Mouse (Mus musculus) liver, embryonic 15.5 days (tissue): ENCODE measurements at regions not wholly inside any gene's neighbourhood (a gene's known extent, or its start where the extent isn't known, plus 50 kb on each side); places are given as distances from the start of the nearest gene placed in this dataset.
"Not testable (repeated sequence)": the region's sequence is repeated elsewhere in the genome, so short reads cannot be mapped to it uniquely, and the experiment has no call there.

Experiments used
- ATAC-seq: fragments of 200-750 bp; cut with Nextera tagmentation; 2 replicates; pipeline ENCODE4 v1.8.0; 2017; ENCODE audit warnings: moderate number of reproducible peaks, mild to moderate bottlenecking, moderate library complexity; ENCODE audit not compliant: insufficient read depth
- H3K27ac ChIP-seq: fragments of 300-500 bp; sonication (generic); replicated peaks from 2 replicates; pipeline ENCODE4 v1.5.1; 2015; ENCODE audit warnings: mild to moderate bottlenecking, inconsistent platforms
- H3K27me3 ChIP-seq: fragments of 300-500 bp; sonication (generic); 2 replicates; pipeline ENCODE4 v1.6.1; 2015; ENCODE audit warnings: mild to moderate bottlenecking, inconsistent platforms
- H3K36me3 ChIP-seq: fragments of 300-500 bp; sonication (generic); replicated peaks from 2 replicates; pipeline ENCODE4 v1.6.1; 2015; ENCODE audit warnings: moderate library complexity, mild to moderate bottlenecking, inconsistent platforms
- H3K4me1 ChIP-seq: fragments of 300-500 bp; sonication (generic); replicated peaks from 2 replicates; pipeline ENCODE4 v1.6.1; 2015; ENCODE audit warnings: inconsistent platforms
- H3K4me2 ChIP-seq: fragments of 300-500 bp; sonication (generic); 2 replicates; pipeline ENCODE4 v1.6.1; 2015; ENCODE audit warnings: moderate library complexity, mild to moderate bottlenecking, inconsistent platforms
- H3K4me3 ChIP-seq: fragments of 300-500 bp; sonication (generic); replicated peaks from 2 replicates; pipeline ENCODE4 v1.5.1; 2015; ENCODE audit warnings: mild to moderate bottlenecking, inconsistent platforms
- H3K9ac ChIP-seq: fragments of 300-500 bp; sonication (generic); 2 replicates; pipeline ENCODE4 v1.6.1; 2015; ENCODE audit warnings: moderate library complexity, mild to moderate bottlenecking, inconsistent platforms
- H3K9me3 ChIP-seq: fragments of 300-500 bp; sonication (generic); replicated peaks from 2 replicates; pipeline ENCODE4 v1.6.1; 2016; ENCODE audit warnings: inconsistent platforms
- WGBS: fragments of 180-500 bp; shearing (Covaris S2); methylation state at CpG from one replicate; pipeline ENCODE4 v1.1.7; 2015; ENCODE audit warnings: mixed read lengths; ENCODE audit not compliant: insufficient replicate concordance; 5-methylcytosine and 5-hydroxymethylcytosine counted together

GRCm38 (mm10) chr1:177347208-177347607 lies 89.2 kb upstream of the Akt3 start:
- Histone ChIP-seq H3K36me3 (no peaks in the 10 kb centered on the region), H3K27me3 (no peaks in the 10 kb centered on the region), H3K4me2 (no peak overlapping the region), H3K9ac (no peak overlapping the region), H3K4me1 (no peaks in the 10 kb centered on the region), H3K27ac (no peak overlapping the region), H3K4me3 (no peak overlapping the region), H3K9me3 (no peaks in the 10 kb centered on the region)
- 48% methylated on average over 4 of the region's 4 CpGs for WGBS
- ATAC-seq, result no peak

DNA sequence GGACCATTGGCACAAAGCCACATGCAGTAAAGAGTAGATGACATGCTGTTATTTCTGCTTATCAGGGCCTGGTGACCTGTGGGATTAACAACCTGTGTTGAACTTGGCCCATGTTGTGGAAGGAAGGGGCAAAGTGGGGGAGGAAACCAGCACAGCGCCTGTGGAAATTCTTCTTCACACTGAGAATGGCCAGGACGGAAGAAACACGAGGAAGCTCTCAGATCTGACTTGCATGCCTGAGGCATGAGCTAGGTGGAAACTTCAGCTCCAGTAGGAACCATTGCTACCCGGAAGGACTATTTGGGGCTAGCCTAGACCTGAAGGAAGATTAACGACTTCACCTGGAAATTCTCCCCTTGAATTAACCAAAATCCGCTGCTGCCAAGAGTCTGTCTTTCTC lies 88.5 kb upstream of the Akt3 start:
- H3K4me2 ChIP-seq, result no peak overlapping the region
- WGBS, result 49% methylated on average over 6 of the region's 6 CpGs
- no peak overlapping the region for H3K27ac ChIP-seq

GRCm38 (mm10) chr1:177345540-177345939 lies 87.5 kb upstream of the Akt3 start:
- Histone ChIP-seq H3K9me3 (no peaks in the 10 kb centered on the region), H3K9ac (no peak overlapping the region), H3K4me3 (no peak overlapping the region), H3K27ac (no peak overlapping the region), H3K36me3 (no peaks in the 10 kb centered on the region), H3K4me1 (no peaks in the 10 kb centered on the region), H3K27me3 (no peaks in the 10 kb centered on the region), H3K4me2 (no peak overlapping the region)
- ATAC-seq, result no peak
- WGBS, result 32% methylated on average over 6 of the region's 6 CpGs

More for the DNA sequence above, 88.5 kb upstream of the Akt3 start:
- Histone ChIP-seq H3K36me3 (no peaks in the 10 kb centered on the region), H3K4me3 (no peak overlapping the region), H3K4me1 (no peaks in the 10 kb centered on the region), H3K9me3 (no peaks in the 10 kb centered on the region), H3K9ac (no peak overlapping the region), H3K27me3 (no peaks in the 10 kb centered on the region)
- ATAC-seq, result no peak

GRCm38 (mm10) chr1:177343949-177344348 lies 85.9 kb upstream of the Akt3 start:
- Histone ChIP-seq H3K27me3 (no peaks in the 10 kb centered on the region), H3K4me2 (no peak overlapping the region), H3K36me3 (no peaks in the 10 kb centered on the region), H3K4me1 (no peaks in the 10 kb centered on the region), H3K27ac (no peak overlapping the region), H3K4me3 (no peak overlapping the region), H3K9ac (no peak overlapping the region), H3K9me3 (no peaks in the 10 kb centered on the region)
- no peak for ATAC-seq
- whole genome bisulfite sequencing, result 61% methylated on average over 4 of the region's 4 CpGs

- H3K4me2 ChIP-seq, result no peak overlapping the region
- H3K36me3 ChIP-seq, result no peaks in the 10 kb centered on the region
- no peak overlapping the region for H3K27ac ChIP-seq
- H3K27me3 ChIP-seq, result no peaks in the 10 kb centered on the region
- 48% methylated on average over 6 of the region's 6 CpGs for WGBS
- H3K9ac ChIP-seq, result no peak overlapping the region
- no peak for ATAC-seq
- 0 out of 2 replicates have a peak, but pooled peaks cover 3% of the 10 kb centered on the region for H3K4me1 ChIP-seq
- no peaks in the 10 kb centered on the region for H3K9me3 ChIP-seq
- no peak overlapping the region for H3K4me3 ChIP-seq
Observed at GRCm38 (mm10) chr1:177343121-177343520, 85.1 kb upstream of the Akt3 start.

DNA sequence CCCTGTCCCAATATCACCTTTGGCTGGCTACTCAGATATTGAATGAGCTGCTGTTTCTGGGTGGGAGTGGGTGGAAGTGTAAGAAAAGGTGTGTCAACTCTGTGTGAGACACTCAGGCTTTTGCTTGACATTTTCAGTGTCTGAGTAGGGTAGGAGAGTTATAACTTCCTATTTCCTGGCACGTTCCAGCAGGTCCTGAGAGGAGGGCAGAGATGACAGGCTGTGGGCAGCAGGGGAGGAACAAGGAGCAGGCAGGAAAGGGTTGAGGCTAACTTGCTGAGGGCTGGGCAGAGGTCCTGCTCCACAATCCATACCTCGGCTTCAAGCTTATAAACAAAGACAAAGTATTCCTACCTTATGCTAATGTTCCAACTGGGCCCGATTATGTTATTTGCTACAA lies 82.2 kb upstream of the Akt3 start:
- Histone ChIP-seq H3K9ac (no peak overlapping the region), H3K9me3 (no peaks in the 10 kb centered on the region), H3K4me2 (no peak overlapping the region), H3K27me3 (no peaks in the 10 kb centered on the region), H3K4me1 (0 out of 2 replicates have a peak, but pooled peaks cover 3% of the 10 kb centered on the region), H3K4me3 (no peak overlapping the region), H3K36me3 (no peaks in the 10 kb centered on the region), H3K27ac (no peak overlapping the region)
- WGBS, result 36% methylated on average over 3 of the region's 3 CpGs
- no peak for ATAC-seq

DNA sequence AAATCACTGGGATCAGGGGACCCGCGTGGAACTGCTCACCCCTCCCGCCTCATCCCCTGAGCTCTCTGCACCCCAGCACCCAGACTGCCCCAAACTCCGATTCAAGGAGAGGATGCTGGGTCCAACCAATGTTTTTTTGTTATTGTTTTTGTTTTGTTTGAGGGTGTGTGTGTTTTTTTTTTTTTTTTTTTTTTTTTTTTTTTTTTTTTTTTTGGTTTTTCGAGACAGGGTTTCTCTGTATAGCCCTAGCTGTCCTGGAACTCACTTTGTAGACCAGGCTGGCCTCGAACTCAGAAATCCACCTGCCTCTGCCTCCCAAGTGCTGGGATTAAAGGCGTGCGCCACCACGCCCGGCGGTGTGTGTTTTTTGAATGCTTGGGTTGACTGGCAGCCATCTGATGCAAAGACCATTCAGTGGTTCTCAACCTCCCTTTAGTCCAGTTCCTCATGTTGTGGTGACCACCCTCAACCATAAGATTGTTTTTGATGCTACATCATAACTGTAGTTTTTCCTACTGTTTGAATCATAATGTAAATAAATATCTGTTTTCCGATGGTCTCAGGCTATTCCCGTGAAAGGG lies 81.3 kb upstream of the Akt3 start:
- H3K36me3 ChIP-seq, ATAC-seq, H3K27me3 ChIP-seq, H3K9ac ChIP-seq, H3K27ac ChIP-seq, H3K4me1 ChIP-seq, H3K9me3 ChIP-seq: not testable (repeated sequence)
- WGBS, result 52% methylated on average over 12 of the region's 13 CpGs
- H3K4me3 ChIP-seq, result peak overlapping the region; percentile 51
- peak overlapping the region; percentile 67 for H3K4me2 ChIP-seq

- Histone ChIP-seq H3K9me3 (no peaks in the 10 kb centered on the region), H3K4me2 (peak overlapping the region; percentile 67), H3K27ac (no peak overlapping the region), H3K4me1 (0 out of 2 replicates have a peak, but pooled peaks cover 3% of the 10 kb centered on the region), H3K27me3 (no peaks in the 10 kb centered on the region), H3K9ac (peak overlapping the region; percentile 7), H3K36me3 (no peaks in the 10 kb centered on the region), H3K4me3 (peak overlapping the region; percentile 51)
- WGBS, result 5% methylated on average over 32 of the region's 32 CpGs
- no peak for ATAC-seq
Observed at GRCm38 (mm10) chr1:177338466-177339206, 80.6 kb upstream of the Akt3 start.

DNA sequence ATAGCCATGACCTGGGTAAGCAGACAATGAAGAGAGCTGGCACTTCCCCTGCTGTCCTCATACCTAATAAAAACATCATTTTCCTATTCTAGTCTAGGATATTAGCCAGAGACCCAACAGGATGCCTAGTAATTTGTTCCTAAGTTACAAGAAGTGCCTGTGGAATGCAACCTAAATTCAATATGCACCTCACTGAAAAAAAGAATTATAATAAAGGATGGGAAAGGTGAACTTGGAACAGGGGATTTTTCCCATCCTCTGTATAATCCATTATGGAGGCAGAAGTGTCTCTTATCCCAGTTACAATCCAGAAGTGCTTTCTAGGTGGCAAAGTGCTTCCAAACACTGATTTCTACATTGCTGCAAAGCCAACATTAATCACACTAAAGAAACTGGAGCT lies 79.8 kb upstream of the Akt3 start:
- H3K4me2 ChIP-seq, result no peak overlapping the region
- no peak overlapping the region for H3K4me3 ChIP-seq
- no peak for ATAC-seq
- H3K36me3 ChIP-seq, result no peaks in the 10 kb centered on the region
- no peaks in the 10 kb centered on the region for H3K27me3 ChIP-seq
- no peaks in the 10 kb centered on the region for H3K9me3 ChIP-seq
- H3K9ac ChIP-seq, result no peak overlapping the region
- H3K27ac ChIP-seq, result no peak overlapping the region
- H3K4me1 ChIP-seq, result 0 out of 2 replicates have a peak, but pooled peaks cover 3% of the 10 kb centered on the region

DNA sequence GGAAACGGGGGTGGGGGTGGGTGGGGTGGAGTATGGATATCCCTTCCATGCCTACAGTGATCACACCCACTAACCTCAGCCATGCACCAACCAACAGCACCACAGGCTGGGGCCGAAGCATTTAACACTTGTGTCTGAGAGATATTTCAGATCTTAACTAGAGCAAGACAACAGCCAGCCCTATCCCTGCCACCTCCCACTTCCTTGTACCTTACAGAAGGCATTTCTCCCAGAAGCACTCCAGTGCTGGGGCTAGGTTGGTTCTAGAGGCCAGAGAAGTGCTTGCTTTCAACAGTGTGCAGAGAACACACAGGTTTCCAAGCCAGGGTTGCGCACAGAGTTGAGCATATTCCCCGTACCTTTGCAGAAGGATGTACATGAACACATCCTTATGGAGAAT lies 79.1 kb upstream of the Akt3 start:
- Histone ChIP-seq H3K27me3 (no peaks in the 10 kb centered on the region), H3K9ac (no peak overlapping the region), H3K36me3 (no peaks in the 10 kb centered on the region), H3K27ac (no peak overlapping the region), H3K9me3 (no peaks in the 10 kb centered on the region), H3K4me3 (no peak overlapping the region), H3K4me2 (no peak overlapping the region), H3K4me1 (0 out of 2 replicates have a peak, but pooled peaks cover 3% of the 10 kb centered on the region)
- ATAC-seq, result 0 out of 2 replicates have a peak, but pooled peaks have one; percentile 25
- WGBS, result 63% methylated on average over 4 of the region's 4 CpGs

DNA sequence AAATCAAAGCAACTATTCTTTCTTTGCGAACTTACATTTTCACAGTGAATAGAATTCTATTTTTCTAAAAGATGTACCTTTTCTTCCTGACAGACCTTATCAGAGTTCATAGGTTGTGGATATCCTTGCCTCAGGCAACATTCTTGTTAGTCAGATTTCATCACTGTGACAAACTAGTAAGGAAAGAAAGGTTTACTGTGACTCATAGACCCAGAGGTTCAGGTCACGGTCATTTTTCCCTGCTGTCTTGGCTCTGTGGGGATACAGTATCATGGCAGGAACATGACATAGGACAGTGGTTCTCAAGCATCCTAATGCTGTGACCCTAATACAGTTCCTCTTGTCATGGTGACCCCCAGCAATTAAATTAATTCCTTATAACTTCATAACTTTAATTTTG lies 78.4 kb upstream of the Akt3 start:
- H3K9me3 ChIP-seq, result no peaks in the 10 kb centered on the region
- no peak for ATAC-seq
- no peak overlapping the region for H3K4me3 ChIP-seq
- H3K27ac ChIP-seq, result no peak overlapping the region
- H3K4me2 ChIP-seq, result no peak overlapping the region
- H3K9ac ChIP-seq, result no peak overlapping the region
- no peaks in the 10 kb centered on the region for H3K36me3 ChIP-seq
- H3K4me1 ChIP-seq, result 0 out of 2 replicates have a peak, but pooled peaks cover 3% of the 10 kb centered on the region
- WGBS, result 75% methylated on average over 2 of the region's 2 CpGs
- H3K27me3 ChIP-seq, result no peaks in the 10 kb centered on the region
